Mouse (Mus musculus) ES-E14 (cell line): ENCODE results near the gene Lmx1a.

ENCODE experiments used
- HCFC1 ChIP-seq: IDR thresholded peaks from 2 replicates; pipeline ENCODE4 v1.6.1; 2012; ENCODE audit warnings: low read length, inconsistent platforms, borderline replicate concordance; ENCODE audit not compliant: insufficient read depth
- MAFK ChIP-seq: IDR thresholded peaks from 2 replicates; pipeline ENCODE4 v1.6.1; 2014; ENCODE audit warnings: mild to moderate bottlenecking, low read depth, low read length, inconsistent platforms; ENCODE audit not compliant: insufficient read depth
- ZC3H11A ChIP-seq: IDR thresholded peaks from 2 replicates; pipeline ENCODE4 v1.6.1; 2012; ENCODE audit warnings: low read depth, mild to moderate bottlenecking, inconsistent platforms, low read length, borderline replicate concordance

- TF ChIP-seq MAFK: no peak
- TF ChIP-seq HCFC1: no peak
- no peak for TF ChIP-seq ZC3H11A
Measured at GRCm38 (mm10) chr1:167760307-167760706, 71.3 kb downstream of the Lmx1a start.
